Mouse (Mus musculus) forebrain, embryonic 11.5 days (tissue): ENCODE measurements at regions not wholly inside any gene's neighbourhood (a gene's known extent, or its start where the extent isn't known, plus 50 kb on each side); places are given as distances from the start of the nearest gene placed in this dataset.

Experiments
- ATAC-seq: fragments of 200-750 bp; cut with Nextera tagmentation; replicated peaks from 2 replicates; pipeline ENCODE4 v1.8.0; 2017; ENCODE audit warnings: moderate TSS enrichment; ENCODE audit not compliant: low FRiP score
- DNase-seq: peaks from one replicate; pipeline ENCODE4 v3.0.0-alpha.2; 2017; ENCODE audit warnings: low spot score
- H3K27ac ChIP-seq: fragments of 300-500 bp; sonication (generic); 2 replicates; pipeline ENCODE4 v1.5.1; 2014; ENCODE audit warnings: low read depth, low read length
- H3K27me3 ChIP-seq: fragments of 300-500 bp; sonication (generic); 2 replicates; pipeline ENCODE4 v1.6.1; 2014; ENCODE audit warnings: mild to moderate bottlenecking, low read length, mixed read lengths; ENCODE audit not compliant: control insufficient read depth, insufficient read depth
- H3K36me3 ChIP-seq: fragments of 300-500 bp; sonication (generic); 2 replicates; pipeline ENCODE4 v1.6.1; 2014; ENCODE audit warnings: mild to moderate bottlenecking, low read length, moderate library complexity, mixed read lengths; ENCODE audit not compliant: control insufficient read depth, insufficient read depth
- H3K4me1 ChIP-seq: fragments of 300-500 bp; sonication (generic); replicated peaks from 2 replicates; pipeline ENCODE4 v1.6.1; 2014; ENCODE audit warnings: low read length, mixed read lengths; ENCODE audit not compliant: control insufficient read depth, insufficient read depth
- H3K4me2 ChIP-seq: fragments of 300-500 bp; sonication (generic); 2 replicates; pipeline ENCODE4 v1.6.1; 2014; ENCODE audit warnings: low read depth, mild to moderate bottlenecking, low read length, moderate library complexity, mixed read lengths; ENCODE audit not compliant: severe bottlenecking
- H3K4me3 ChIP-seq: fragments of 300-500 bp; sonication (generic); 2 replicates; pipeline ENCODE4 v1.5.1; 2014; ENCODE audit warnings: low read depth, low read length
- H3K9ac ChIP-seq: fragments of 300-500 bp; sonication (generic); 2 replicates; pipeline ENCODE4 v1.6.1; 2014; ENCODE audit warnings: low read length
- H3K9me3 ChIP-seq: fragments of 300-500 bp; sonication (generic); 2 replicates; pipeline ENCODE4 v1.6.1; 2016; ENCODE audit warnings: low read length, mixed read lengths; ENCODE audit not compliant: control insufficient read depth
- WGBS: fragments of 180-500 bp; shearing (Covaris S2); extraction: QIAGEN DNeasy Blood & Tissue Kit; methylation state at CpG from one replicate; pipeline ENCODE4 v1.1.7; 2014; 5-methylcytosine and 5-hydroxymethylcytosine counted together

DNA sequence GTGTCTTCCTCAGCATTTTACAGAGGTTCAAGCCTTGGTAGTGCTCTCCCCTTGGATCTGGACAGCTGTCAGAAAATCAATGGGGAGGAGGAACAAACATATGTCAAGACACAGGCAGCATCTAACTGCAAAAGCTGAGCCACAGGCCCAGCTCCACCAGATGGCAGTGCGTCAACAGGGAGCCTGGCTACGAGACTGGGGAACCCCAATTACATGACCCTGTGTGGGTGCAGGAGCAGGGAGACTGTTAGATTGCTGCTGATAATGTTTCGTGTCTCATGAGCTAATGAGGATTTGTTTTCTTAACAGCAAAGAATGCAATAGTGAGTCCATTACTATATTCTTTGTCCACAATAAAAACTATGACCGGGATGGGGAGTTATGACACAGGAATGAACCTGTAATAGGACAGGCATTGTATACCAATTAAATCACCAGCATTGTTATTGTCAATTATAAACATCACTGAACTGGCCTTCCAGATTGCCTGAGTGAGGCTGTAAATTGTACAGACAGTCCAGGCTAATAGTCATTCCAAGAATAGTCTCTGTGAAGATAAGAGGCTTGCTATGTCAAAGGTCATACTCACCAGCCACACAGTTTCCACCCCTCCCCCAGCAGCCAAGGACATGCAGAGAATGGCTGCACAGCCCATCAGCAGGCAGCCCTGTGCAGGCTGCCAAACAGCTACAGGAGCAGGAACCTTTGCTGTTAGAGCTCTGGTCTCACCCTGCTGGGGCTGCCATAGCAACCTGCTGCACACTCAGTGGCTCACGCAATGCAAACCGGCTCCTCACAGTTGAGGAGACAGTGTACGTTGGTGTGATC, 58.8 kb upstream of the Barx2 start:
- peaks cover 8% of the 10 kb centered on the region for H3K4me1 ChIP-seq
- ATAC-seq (peak; percentile 87), DNase-seq (peak; percentile 71)
- no peaks in the 10 kb centered on the region for H3K27me3 ChIP-seq
- H3K27ac ChIP-seq = no peak overlapping the region
- H3K36me3 ChIP-seq = no peaks in the 10 kb centered on the region
- no peaks in the 10 kb centered on the region for H3K9me3 ChIP-seq
- WGBS = 8% methylated on average over 7 of the region's 7 CpGs
- H3K4me3 ChIP-seq = no peak overlapping the region
- H3K9ac ChIP-seq = no peak overlapping the region; the same call in 1 of the 2 replicates
- no peak overlapping the region for H3K4me2 ChIP-seq

DNA sequence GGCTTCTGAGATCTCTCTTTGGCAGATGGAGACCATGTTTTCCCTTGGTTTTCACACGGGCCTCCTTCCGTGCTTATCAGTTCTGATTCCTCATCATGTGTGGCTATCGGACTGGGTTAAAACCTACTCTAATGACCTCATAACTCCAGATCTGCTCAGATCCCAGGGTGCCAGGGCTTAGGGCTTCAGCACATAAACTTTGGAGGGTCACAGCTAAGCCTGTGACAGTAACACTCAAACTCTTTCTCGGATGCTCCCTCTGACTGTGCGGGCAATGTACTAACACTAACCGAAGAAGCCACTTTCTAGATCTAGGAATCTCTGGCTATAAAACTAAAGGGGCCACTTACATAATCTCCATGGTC, 59.3 kb upstream of the Barx2 start:
- peaks cover 8% of the 10 kb centered on the region for H3K4me1 ChIP-seq
- no peaks in the 10 kb centered on the region for H3K27me3 ChIP-seq
- H3K36me3 ChIP-seq = no peaks in the 10 kb centered on the region
- WGBS = 56% methylated on average over 6 of the region's 6 CpGs
- H3K4me2 ChIP-seq = no peak overlapping the region
- ATAC-seq (no peak; the same call in 1 of the 2 replicates), DNase-seq (no peak)
- H3K4me3 ChIP-seq = no peak overlapping the region
- no peak overlapping the region; the same call in 1 of the 2 replicates for H3K9ac ChIP-seq
- no peaks in the 10 kb centered on the region for H3K9me3 ChIP-seq
- H3K27ac ChIP-seq = no peak overlapping the region

DNA sequence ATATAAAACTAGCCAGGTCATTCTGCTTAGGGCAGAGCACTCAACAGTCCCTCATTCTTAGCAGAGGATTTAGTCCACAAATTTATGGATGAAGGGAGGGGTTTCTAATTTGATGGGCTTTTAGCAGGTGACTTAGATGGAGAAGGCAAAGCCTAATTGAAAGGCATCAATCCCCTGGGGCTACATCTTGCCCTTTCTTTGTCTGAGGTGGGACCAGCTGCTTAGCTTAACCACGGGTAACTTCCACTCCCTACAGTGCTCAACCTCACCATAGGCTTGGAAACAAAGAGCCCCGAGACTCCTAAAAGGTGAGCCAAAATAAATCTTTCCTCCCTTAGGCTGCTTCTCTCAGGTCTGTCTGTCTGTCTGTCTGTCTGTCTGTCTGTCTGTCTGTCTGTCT, 62.9 kb upstream of the Barx2 start:
- H3K4me2 ChIP-seq = no peak overlapping the region
- no peak overlapping the region for H3K4me3 ChIP-seq
- peaks cover 8% of the 10 kb centered on the region for H3K4me1 ChIP-seq
- ATAC-seq (no peak), DNase-seq (no peak)
- no peaks in the 10 kb centered on the region for H3K9me3 ChIP-seq
- H3K27me3 ChIP-seq = no peaks in the 10 kb centered on the region
- no peaks in the 10 kb centered on the region for H3K36me3 ChIP-seq
- no peak overlapping the region for H3K27ac ChIP-seq
- no peak overlapping the region for H3K9ac ChIP-seq
- 26% methylated on average over 2 of the region's 2 CpGs for WGBS

DNA sequence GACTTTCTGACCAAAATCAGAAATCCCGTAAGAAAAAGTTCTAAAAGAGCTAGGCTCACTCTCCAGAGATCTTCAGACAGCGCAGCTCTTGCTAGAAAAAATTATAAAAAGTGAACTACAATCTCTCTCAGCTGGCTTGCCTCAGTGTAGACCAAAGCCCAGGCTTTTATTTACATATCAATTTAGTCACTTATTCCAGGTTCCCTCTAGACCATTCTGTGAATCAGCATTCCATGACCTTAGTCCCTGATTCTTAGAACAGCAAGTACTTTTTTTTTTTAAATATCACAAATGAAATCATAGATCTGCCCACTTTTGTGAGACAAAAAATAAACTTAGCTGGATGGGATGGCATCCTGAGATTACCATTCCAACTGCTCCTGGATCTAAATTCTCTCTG, 64.8 kb upstream of the Barx2 start:
- DNase-seq (no peak), ATAC-seq (no peak)
- H3K4me1 ChIP-seq = no peaks in the 10 kb centered on the region
- H3K27me3 ChIP-seq = no peaks in the 10 kb centered on the region
- no peak overlapping the region for H3K9ac ChIP-seq
- WGBS = 82% methylated on average over 2 of the region's 2 CpGs
- no peak overlapping the region for H3K4me2 ChIP-seq
- no peak overlapping the region for H3K27ac ChIP-seq
- no peaks in the 10 kb centered on the region for H3K36me3 ChIP-seq
- no peaks in the 10 kb centered on the region for H3K9me3 ChIP-seq
- H3K4me3 ChIP-seq = no peak overlapping the region

DNA sequence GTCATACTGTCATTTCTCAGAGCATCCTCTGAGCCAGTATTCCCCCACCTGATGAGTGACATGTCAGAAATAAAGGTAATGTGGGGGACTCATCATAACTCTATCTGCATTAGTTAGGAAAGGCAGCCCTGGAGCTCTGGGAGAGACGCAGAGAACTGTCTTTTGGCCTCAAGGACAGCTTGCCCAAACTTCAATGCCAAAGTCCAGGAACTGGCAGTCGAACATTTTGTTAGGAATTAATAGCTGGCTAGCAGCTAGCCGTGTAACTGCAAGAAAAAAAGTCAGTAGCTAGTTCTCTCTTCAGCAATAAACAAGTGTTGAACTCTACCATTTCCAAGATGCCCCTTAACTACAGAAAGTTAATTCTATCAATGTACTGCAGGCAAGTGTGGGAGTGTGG, 65.9 kb upstream of the Barx2 start:
- no peak overlapping the region for H3K4me2 ChIP-seq
- 89% methylated on average over 3 of the region's 3 CpGs for WGBS
- H3K36me3 ChIP-seq = no peaks in the 10 kb centered on the region
- H3K27me3 ChIP-seq = no peaks in the 10 kb centered on the region
- no peak overlapping the region for H3K4me3 ChIP-seq
- H3K9ac ChIP-seq = no peak overlapping the region
- H3K9me3 ChIP-seq = no peaks in the 10 kb centered on the region
- no peak for DNase-seq
- no peak overlapping the region for H3K27ac ChIP-seq
- no peaks in the 10 kb centered on the region for H3K4me1 ChIP-seq
- no peak for ATAC-seq

DNA sequence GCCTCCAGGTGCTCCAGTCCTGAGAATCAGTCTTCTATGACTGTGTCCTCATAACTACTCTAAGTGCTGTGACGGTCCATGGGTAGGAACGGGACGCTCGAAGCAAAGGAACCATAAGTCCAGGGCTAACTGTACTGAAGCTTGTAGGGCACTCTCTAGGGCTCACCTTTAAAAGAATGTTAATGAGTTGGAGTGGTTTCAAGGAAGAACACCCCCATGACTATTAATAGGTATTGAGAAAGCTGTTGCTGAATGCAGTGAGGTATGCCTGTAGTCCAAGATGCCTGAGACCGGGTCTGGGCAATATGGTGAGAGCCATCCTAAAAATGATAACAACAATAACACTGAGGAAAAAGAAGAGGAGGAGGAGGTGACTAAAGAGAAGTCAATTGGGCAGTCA, 67.2 kb upstream of the Barx2 start:
- H3K9me3 ChIP-seq = no peaks in the 10 kb centered on the region
- H3K36me3 ChIP-seq = no peaks in the 10 kb centered on the region
- no peak for DNase-seq
- no peaks in the 10 kb centered on the region for H3K4me1 ChIP-seq
- ATAC-seq = no peak
- H3K9ac ChIP-seq = no peak overlapping the region
- 95% methylated on average over 5 of the region's 5 CpGs for WGBS
- H3K27me3 ChIP-seq = no peaks in the 10 kb centered on the region
- H3K4me2 ChIP-seq = no peak overlapping the region
- H3K4me3 ChIP-seq = no peak overlapping the region
- H3K27ac ChIP-seq = no peak overlapping the region

DNA sequence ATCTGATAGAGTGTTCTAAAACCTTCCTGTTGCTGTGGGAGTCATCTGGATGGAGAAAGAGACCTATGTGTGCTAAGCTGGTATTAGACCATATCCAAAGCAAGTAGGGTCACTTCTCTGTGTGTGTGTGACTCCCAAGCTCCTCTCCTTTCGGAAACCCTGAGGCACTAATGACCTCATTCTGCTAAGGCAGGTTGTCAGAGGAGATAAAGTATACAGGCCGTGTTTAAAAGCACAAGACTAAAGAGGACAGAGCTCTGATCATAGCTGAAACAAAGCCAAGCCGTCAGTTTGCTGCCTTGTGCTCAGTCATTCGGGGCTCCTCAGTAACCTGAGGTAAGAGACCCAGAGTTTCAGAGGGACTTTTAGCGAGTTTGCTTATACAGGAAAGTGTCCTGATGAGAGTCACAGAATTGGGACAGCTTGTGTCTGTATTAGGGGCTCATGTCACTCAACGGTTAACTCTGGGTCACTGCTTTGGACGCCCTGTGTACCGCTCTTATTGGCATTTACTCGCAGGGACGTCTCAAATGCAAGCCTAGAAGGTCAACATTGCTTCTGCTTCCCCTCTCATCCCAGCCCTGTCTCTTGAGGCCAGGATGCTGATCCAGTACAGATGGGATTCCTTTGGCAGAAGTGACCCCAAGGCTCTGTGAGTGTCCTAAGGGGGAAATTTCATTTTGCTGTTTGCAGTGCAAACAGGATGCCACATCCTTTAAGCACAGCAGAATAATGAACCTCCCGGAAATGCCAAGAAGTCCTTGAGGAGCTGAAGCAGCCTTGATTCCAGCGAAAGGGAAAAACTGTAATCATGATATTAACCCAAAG, 70.7 kb upstream of the Barx2 start:
- Histone ChIP-seq H3K27ac (no peak overlapping the region), H3K36me3 (no peaks in the 10 kb centered on the region), H3K9me3 (no peaks in the 10 kb centered on the region), H3K4me1 (no peaks in the 10 kb centered on the region), H3K27me3 (no peaks in the 10 kb centered on the region), H3K4me3 (no peak overlapping the region), H3K4me2 (no peak overlapping the region), H3K9ac (no peak overlapping the region)
- DNase-seq (no peak), ATAC-seq (no peak)
- WGBS = 70% methylated on average over 12 of the region's 12 CpGs

DNA sequence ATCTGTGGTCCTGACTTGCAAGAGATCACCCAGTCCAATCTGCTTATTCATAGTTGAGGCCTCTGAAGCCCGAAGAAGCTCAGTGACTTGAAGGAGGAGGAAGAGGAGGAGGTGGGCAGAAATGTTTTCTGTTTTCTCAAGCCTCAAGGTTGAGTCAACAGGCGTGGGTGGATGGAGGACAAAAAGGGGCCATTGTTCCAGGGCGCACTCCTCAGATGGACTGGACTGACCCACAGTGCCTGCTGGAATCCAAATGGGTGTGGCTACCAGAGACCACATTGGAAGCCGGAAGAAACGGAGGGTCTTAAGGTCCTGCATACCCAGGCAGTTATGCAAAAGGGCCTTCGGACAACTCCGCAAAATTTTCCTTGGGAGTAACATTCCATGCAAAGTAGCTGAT, 75.6 kb upstream of the Barx2 start:
- Histone ChIP-seq H3K9me3 (no peaks in the 10 kb centered on the region), H3K4me2 (no peak overlapping the region), H3K36me3 (no peaks in the 10 kb centered on the region), H3K4me1 (no peaks in the 10 kb centered on the region), H3K27ac (no peak overlapping the region), H3K27me3 (no peaks in the 10 kb centered on the region), H3K9ac (no peak overlapping the region), H3K4me3 (no peak overlapping the region)
- 70% methylated on average over 7 of the region's 7 CpGs for WGBS
- DNase-seq (no peak), ATAC-seq (no peak)
